Mouse (Mus musculus): ENCODE data around the gene Evl.
"Not testable (repeated sequence)": the region's sequence is repeated elsewhere in the genome, so short reads cannot be mapped to it uniquely, and the experiment has no call there.

Evl gene

DNA sequence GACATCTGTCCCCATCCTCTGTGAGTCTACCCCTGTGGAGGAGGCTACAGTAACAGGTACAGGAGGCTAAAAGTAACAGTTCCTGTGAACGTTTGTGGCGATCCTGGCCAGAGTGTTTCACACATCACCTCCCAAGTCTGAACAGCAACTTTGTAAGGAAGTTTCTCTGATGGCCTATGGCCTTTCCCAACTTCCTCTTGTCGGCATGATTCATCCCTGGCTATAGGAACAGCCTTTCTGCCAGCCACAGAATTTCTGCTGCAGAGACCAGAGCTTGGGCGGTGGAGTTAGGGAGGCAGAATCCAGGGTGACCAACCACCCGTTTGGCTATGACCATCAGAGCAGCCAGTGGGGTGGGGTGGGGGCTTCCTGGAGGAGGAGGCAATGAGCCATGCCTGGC, 145.5 kb downstream of the Evl start:
- DNase-seq, result no peak

DNA sequence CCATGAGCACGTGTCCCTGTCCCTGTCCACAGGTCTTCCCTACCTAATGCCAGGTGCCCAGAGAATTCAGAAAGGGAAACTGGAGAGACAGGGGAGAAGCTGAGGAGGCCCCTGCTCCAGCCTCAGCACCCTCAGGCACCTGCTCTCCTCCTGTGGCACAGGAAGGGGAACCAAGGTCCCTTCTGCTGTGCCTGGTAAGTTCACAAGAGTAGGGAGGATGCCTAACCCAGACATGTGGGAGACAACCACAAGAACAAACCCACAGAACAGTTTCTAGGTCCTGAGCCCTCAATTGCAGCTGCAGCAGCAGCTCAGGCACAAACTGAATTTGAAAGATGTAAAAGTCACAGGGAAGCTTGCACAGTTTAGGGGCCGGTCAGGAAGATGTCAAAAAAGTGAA, 146.7 kb downstream of the Evl start:
- DNase-seq, result no peak

DNA sequence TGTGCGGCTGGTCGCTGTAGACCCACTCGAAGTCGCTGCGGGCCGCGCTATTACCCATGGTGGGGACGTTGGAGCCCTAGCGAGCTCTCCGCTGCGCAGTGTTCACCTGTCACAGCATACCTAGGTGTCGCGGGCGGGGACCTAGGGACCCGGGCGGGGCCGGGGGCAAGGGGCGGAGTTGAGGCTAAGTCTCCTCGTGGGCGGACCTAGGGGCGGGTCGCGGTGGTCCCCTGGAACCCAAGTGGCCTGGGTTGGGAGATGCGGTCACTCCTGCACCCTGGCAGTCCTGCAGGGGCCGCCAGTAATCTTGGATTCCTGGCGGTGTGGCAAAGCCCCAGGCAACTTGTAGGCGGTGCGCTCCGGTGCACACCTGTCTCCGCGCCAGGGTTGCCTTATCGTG, 147.7 kb downstream of the Evl start, which contains the start of gene Degs2:
Gene Degs2 (minus strand): TSS at position 131 of the 400 bp plus-strand sequence.
- no peak for DNase-seq

GRCm38 (mm10) chr12:108705486-108705885, 151.0 kb downstream of the Evl start:
- DNase-seq, result no peak

DNA sequence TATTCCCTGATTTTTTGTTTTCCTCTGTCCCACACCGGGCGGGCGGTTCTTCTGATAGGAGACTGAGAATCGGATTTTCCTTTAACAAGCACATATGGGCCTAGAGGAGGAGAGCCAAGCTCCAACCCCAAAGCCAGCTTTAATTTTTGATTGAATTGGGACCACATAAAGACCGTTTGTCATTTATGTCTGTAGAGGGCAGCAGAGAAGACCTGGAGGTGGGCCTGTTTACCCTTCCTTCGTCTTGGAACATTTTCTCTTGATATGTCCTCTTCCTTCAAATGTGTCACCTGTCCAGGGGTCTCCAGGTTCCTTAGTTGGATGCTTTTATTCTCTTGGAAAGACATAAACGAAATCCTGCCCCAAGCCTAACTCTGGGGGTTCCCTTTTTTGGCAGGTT, 151.6 kb downstream of the Evl start:
- DNase-seq, result no peak

DNA sequence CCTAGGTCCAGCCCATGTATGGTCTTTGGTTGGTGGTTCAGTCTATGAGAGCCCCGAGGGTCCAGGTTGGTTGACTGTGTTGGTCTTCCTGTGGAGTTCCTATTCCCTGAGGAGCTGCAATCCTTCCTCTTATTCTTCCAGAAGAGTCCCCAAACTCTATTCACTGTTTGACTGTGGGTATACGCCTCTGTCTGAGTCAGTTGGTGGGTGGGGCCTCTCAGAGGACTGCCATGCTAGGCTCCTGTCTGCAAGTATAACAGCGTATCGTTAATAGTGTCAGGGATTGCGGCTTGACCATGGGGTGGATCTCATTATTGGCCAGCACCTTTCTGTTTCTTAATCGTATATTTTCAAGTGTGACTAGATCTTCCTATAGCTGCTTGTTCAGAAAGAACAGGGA, 154.9 kb downstream of the Evl start:
- DNase-seq, result no peak

DNA sequence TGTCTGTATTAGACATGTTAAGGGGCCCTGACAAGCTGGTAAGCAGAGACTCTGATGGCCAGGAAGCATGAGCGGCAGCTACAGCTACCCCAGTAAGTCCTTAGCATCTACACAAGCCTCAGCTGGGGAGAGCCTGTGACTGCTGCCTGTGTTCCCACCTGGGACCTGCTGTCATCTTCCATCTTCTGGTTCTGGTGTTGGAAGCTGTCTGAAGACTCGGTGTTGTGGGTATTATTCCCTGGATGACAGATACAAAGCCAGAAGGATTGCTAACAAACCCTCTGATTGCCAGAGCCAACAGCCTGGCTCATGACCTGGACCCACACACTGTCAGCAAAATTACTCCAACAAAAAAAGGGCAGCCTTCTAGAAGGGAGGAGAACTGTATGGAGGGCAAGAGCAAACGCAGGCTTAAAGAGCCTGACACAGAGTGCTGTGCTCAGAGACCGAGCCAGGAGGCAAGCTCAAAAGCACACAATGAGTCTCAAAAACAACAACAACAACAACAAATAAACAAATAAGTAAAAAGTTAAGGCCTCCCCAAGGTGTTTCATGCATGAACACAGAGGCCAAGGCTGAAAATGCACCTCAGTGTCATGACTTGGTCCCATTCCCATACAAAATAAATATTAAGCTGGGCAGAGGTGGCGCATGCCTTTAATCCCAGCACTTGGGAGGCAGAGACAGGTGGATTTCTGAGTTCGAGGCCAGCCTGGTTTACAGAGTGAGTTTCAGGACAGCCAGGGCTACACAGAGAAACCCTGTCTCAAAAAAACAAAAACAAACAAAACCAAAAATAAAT, 155.6 kb downstream of the Evl start:
- DNase-seq, result no peak

DNA sequence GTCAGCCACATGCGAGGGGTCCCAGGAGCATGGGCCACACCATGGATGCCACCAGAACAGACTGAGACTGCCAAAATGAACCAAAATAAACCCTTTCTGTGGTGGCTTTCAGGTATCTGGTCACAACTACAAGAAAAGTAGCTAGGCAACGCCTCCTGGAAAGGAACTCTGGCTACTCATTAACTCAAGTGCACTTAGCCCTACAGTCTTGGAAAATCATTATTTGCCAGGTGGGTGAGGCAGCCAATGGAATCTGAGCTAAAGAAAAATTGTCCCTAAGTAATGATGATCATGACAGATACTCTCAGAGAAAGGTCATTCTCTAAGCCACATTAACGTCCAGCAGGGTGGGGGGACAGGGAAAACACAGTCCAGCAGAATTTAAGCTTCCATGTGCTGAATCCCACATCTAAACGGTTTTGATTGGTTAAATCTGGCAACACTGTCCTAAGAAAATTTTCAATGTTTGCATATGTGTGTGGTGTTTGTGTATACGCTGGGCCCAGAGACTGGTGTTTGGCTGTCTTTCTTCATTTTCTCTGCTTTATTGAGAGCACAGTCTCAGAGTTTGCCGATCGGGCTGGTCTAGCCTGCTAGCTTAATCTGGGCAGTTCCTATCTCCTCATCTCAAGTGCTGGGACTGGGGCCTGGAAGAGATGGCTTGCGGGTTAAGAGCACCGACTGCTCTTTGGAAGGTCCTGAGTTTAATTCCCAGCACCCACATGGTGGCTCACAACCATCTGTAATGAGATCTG, 156.5 kb downstream of the Evl start:
- no peak for DNase-seq

DNA sequence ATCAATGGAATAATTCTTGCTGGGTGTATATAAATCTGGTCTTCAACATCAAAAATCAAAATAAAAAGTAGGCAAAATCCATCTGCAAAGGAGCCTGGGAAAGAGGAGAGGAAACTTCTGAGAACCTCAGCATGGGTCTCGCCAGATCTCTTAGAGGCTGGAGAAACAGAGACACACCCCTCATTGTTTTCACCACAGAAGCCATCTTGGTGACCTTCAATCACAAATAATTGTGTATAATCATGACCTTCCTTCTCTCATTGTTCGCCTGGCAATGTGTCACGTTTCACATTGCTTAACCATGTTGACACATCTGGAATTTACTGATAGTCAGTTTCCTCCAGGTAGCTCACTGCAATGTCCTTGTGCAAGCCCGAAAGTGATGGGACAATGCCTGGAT, 158.0 kb downstream of the Evl start:
- no peak for DNase-seq

GRCm38 (mm10) chr12:108713972-108714371, 159.5 kb downstream of the Evl start:
- DNase-seq, result not testable (repeated sequence)

DNA sequence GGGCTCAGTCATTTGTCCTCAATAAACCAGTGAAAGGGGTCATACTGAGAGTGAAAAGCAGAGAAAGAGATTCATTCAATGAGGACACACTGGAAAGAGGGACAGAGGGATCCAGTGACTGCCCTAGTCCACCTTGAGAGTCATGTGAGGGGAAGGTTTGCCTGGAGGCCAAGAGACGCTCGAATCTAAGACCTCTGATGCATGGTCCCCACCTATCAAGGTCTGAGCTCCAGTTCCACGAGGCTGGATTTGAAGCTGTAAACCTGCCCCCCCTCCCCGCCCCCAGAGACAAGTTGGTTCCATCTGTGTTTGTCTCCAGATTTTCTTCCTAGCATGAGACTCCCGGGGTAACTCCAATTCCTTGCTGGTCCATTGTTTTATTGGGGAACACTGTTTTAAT, 161.3 kb downstream of the Evl start:
- no peak for DNase-seq

GRCm38 (mm10) chr12:108718485-108718884, 164.0 kb downstream of the Evl start:
- no peak for DNase-seq

GRCm38 (mm10) chr12:108722464-108722863, 167.9 kb downstream of the Evl start:
- no peak for DNase-seq

DNA sequence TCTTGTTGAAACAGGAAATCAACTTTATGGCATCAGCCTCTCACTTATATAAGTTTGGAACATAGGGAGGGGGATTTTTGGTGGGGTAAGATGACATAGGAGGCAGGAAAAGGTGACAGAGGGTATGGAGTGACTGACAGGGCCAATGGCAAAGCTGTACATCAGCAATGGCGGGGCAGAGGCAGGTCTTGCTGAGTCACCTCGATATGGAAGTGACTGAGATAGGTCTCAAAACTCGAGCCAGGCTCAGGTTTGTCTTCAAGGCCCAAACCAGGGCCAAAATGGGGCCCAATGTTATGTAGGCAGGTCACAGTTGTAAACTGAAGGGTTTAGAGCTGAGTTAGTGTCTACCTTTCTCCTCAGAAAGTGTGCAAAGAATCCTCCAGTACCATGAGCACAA, 169.3 kb downstream of the Evl start:
- DNase-seq, result no peak

GRCm38 (mm10) chr12:108734386-108734785, 179.9 kb downstream of the Evl start:
- no peak for DNase-seq

GRCm38 (mm10) chr12:108737838-108738237, 183.3 kb downstream of the Evl start:
- no peak for DNase-seq

All from cerebellum, postnatal 14 days (tissue).